Mouse (Mus musculus) heart, postnatal 14 days (tissue): ENCODE results near the gene Hist1h2bm. TPM values are rescaled to one million over a fixed set of nuclear protein-coding genes. Genes with fewer than 3 reads are reported as not detected.

Source experiments
- DNase-seq, 2 experiments: peaks; one replicate each; pipeline ENCODE4 v3.0.0; 2021 to 2022
- intact Hi-C: fragments of 180-260 bp; cut with DNase I; formaldehyde crosslinking; loops from one replicate; pipeline ENCODE4 v1.15.1; 2025
- total RNA-seq, 2 experiments: library from RNA; stranded (reverse); gene quantifications; 2 replicates each; pipeline ENCODE4 v1.2.3; 2021

Gene Hist1h2bm
- total RNA-seq, 2 experiments from 2014 or later, result 21.5 to 40.5 TPM

GRCm38 (mm10) chr13:21722993-21723836 lies 1.4 kb downstream of the Hist1h2bm start:
- intact Hi-C loops, result no loop called here
- no peak for DNase-seq

- intact Hi-C loops, result no loop called here
Observed at GRCm38 (mm10) chr13:21727948-21728572, 6.2 kb downstream of the Hist1h2bm start.

GRCm38 (mm10) chr13:21729544-21729943 lies 7.7 kb downstream of the Hist1h2bm start:
- intact Hi-C loops, result no loop called here
- no peak for DNase-seq

More at GRCm38 (mm10) chr13:21727948-21728572, 6.2 kb downstream of the Hist1h2bm start:
- no peak for DNase-seq

GRCm38 (mm10) chr13:21733466-21733865 lies 11.6 kb downstream of the Hist1h2bm start:
- no peak for DNase-seq

GRCm38 (mm10) chr13:21734010-21734905 lies 12.4 kb downstream of the Hist1h2bm start:
- DNase-seq, result peak; percentile 67 to 88
- intact Hi-C loops, result loop anchor here (1.0 to 5.0 kb wide), 3 partner anchors 16 to 1888 kb away; partner anchors contain the start of genes Hist1h1e, Hist1h2be and Hist1h4k

More at GRCm38 (mm10) chr13:21733466-21733865, 11.6 kb downstream of the Hist1h2bm start:
- intact Hi-C loops, result loop anchor here (5.0 kb wide), 1 partner anchor 1889 kb away; the partner anchor contains the start of genes Hist1h1e and Hist1h2be

- peak; percentile 66 to 76 for DNase-seq
- intact Hi-C loops, result loop anchor here (1.0 to 5.0 kb wide), 3 partner anchors 15 to 1887 kb away; partner anchors contain the start of genes Hist1h1e, Hist1h2be and Hist1h4k
Observed at GRCm38 (mm10) chr13:21734906-21735767, 13.3 kb downstream of the Hist1h2bm start, which contains the start of gene Hist1h4j. Gene Hist1h4j, plus strand, starts transcription at chr13:21735064.

- intact Hi-C loops, result no loop called here
- DNase-seq, result no peak
Observed at GRCm38 (mm10) chr13:21745006-21745405, 23.2 kb downstream of the Hist1h2bm start.

GRCm38 (mm10) chr13:21749387-21750158 lies 27.7 kb downstream of the Hist1h2bm start:
- intact Hi-C loops, result loop anchor here (1.0 to 10.0 kb wide), 2 partner anchors 15 to 1835 kb away; partner anchors contain the start of gene Hist1h4d

GRCm38 (mm10) chr13:21750159-21751017 lies 28.5 kb downstream of the Hist1h2bm start, which contains the start of gene Hist1h4k:
Gene Hist1h4k, minus strand, starts transcription at chr13:21750505.
- DNase-seq, result peak; percentile 88 to 93
- intact Hi-C loops, result loop anchor here (1.0 to 10.0 kb wide), 2 partner anchors 16 to 1834 kb away; partner anchors contain the start of gene Hist1h4d

More at GRCm38 (mm10) chr13:21749387-21750158, 27.7 kb downstream of the Hist1h2bm start:
- no peak for DNase-seq

- no peak for DNase-seq
- intact Hi-C loops, result loop anchor here (10.0 kb wide), 1 partner anchor 1833 kb away; the partner anchor contains the start of gene Hist1h4d
Observed at GRCm38 (mm10) chr13:21751417-21751816, 29.6 kb downstream of the Hist1h2bm start.

- intact Hi-C loops, result loop anchor here (2.0 to 10.0 kb wide), 2 partner anchors 27 to 1833 kb away; partner anchors contain the start of gene Hist1h4d
- no peak for DNase-seq
Observed at GRCm38 (mm10) chr13:21751827-21752226, 30.0 kb downstream of the Hist1h2bm start.

GRCm38 (mm10) chr13:21752356-21752755 lies 30.5 kb downstream of the Hist1h2bm start:
- intact Hi-C loops, result loop anchor here (2.0 to 10.0 kb wide), 2 partner anchors 26 to 1832 kb away; partner anchors contain the start of gene Hist1h4d
- no peak for DNase-seq

GRCm38 (mm10) chr13:21753051-21753523 lies 31.2 kb downstream of the Hist1h2bm start:
- intact Hi-C loops, result loop anchor here (2.0 to 10.0 kb wide), 2 partner anchors 26 to 1832 kb away; partner anchors contain the start of gene Hist1h4d
- DNase-seq, result no peak

GRCm38 (mm10) chr13:21753524-21754285 lies 31.9 kb downstream of the Hist1h2bm start, which contains the start of the genes Hist1h2ak and Hist1h2bn:
Gene Hist1h2ak, minus strand, starts transcription at chr13:21753827.
Gene Hist1h2bn, plus strand, starts transcription at chr13:21754123.
- intact Hi-C loops, result loop anchor here (2.0 to 10.0 kb wide), 2 partner anchors 25 to 1831 kb away; partner anchors contain the start of gene Hist1h4d
- peak; percentile 44 to 52 for DNase-seq

- peak in 1 of 2 experiments; percentile 37 for DNase-seq
- intact Hi-C loops, result loop anchor here (10.0 kb wide), 1 partner anchor 1830 kb away; the partner anchor contains the start of gene Hist1h4d
Observed at GRCm38 (mm10) chr13:21754294-21755001, 32.6 kb downstream of the Hist1h2bm start.
